Mouse (Mus musculus): ENCODE data around the gene Ackr4.

DNA sequence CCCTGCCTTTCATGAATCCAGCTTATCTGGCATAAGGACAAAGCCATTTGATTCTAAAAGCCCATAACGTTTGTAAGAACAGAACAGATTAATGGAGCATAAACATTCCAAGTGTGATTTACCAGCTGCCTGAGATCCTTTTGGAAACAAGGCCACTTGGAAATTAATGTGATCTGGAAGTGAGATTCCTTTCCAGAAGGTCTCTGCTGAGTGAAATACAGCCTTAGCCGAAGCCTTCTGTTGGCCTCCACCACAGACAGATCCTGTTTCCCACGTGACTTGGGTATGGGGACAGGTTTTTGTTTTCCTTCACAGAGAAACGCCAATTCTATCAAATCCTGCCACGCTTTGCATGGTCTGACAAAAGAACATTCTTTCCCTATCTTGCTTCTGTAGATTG is 3.1 kb downstream of the Ackr4 start:
- no peak for TF ChIP-seq CTCF (IDR thresholded peaks at IDR 0.05; ENCODE audit: low read depth)
- no peak for TF ChIP-seq EP300 (IDR thresholded peaks at IDR 0.05; ENCODE audit: low read depth)
